Mouse (Mus musculus) ovary, adult 18-20 months (tissue): ENCODE results near the gene Agbl4.

ENCODE experiments used
- DNase-seq: peaks from one replicate; pipeline ENCODE4 v3.0.0; 2022; ENCODE audit warnings: low spot score, mixed read lengths

The Agbl4 gene

DNA sequence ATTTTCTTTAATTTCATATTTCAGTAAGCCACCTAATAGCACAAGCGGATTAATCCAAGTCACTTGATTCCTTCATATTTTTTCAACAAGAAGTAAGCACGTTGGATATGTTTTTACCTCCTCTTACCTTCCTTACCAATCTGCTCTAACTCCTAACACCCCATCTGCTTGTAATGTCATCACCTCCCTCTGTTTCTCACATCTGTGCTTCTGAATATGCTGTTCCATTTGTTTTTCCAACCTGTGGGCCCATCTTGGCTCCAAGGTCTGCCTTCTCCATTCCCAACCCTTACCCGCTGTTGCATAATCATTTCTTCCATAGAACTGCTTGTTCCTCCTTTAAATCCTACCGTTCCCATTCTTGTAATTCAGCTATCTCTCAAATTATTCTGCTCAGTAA is 884.4 kb downstream of the Agbl4 start:
- DNase-seq = no peak

DNA sequence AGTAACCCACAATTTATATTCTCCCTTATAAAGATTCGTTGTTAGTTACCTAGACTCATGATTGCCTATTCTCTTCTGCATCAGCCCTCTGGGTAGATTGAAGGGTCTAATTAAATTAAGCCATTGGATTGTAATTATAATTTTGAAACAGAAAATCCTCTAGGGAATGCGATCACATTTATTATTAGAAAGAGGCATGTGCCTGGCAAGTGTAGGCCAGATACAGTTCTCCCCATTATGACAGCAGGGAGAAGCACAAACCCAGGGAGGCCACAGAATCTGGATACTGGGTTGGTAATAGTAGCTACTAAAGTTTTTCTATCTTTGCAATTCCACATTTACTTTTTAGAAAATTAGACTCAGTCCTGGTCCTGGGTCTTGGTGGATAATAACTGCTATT is 887.2 kb downstream of the Agbl4 start:
- no peak for DNase-seq

DNA sequence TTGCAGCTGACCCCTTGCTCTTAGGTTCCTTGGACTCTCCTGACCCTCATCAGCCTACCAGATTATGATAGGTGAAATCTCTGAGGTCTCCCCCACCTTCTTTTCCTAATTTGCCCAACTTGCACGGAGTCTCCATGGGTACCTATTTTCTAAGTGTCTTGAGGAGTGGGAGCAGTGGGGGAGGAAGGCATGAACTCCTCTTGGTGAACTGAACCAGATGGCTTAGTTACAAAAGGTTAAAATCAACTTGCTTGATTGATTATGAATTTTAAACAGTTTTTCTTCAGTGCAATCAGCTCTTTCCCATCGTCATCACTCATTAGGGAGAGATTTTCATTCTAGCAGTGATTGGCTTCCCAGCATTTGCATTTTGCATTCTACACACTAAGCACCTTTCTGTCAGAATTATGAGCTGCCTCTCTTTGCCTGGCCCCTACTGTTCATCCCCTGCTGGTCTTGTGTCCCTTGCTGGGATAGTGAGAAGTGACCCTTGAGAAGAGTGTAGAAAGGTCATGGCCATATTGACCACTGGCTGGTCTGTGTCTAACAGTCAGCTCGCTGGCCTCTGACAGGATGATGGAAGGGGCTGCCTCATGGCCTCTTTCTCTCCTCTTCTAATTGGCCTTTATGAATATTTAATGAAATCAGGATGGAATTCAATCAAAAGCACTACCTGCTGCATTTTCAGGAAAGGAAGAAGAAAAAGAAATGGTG is 897.2 kb downstream of the Agbl4 start:
- no peak for DNase-seq

DNA sequence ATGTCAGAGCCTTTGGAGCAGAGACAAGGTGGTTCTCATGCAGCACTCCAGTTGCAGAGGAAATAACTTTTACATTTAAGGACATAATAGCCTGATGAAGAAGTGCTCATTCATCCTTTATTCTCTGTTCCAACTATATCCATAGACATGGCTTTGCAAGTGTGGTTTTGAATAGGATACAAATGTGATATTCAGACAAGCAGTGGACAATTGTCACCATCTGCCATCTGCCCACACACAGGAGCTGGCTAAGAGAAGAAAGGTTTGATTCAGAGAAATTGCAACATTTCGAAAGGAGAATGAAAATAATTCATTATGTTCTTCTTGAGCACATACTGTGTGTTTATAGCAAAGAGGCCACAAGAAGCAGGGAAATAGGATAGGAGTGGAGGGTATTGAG is 909.1 kb downstream of the Agbl4 start:
- no peak for DNase-seq

DNA sequence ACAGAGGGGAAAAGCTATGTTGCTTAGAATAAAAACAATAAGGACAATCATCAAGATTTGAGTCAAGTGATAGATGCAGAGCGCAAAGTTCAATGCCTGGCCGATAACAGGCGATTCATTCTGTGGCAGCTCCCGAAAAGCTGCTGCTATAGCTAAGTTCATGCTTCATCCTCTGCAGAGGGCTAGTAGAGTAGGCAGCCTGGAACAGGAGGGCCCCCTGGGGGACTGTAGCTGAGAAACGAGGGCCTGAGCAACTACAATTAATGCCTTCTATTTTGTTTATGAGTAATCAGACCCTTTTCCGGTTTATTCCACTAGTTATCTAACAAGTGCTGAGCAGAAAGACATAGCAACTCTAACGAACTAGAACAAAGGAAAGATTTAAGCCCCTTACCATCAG is 909.7 kb downstream of the Agbl4 start:
- no peak for DNase-seq

DNA sequence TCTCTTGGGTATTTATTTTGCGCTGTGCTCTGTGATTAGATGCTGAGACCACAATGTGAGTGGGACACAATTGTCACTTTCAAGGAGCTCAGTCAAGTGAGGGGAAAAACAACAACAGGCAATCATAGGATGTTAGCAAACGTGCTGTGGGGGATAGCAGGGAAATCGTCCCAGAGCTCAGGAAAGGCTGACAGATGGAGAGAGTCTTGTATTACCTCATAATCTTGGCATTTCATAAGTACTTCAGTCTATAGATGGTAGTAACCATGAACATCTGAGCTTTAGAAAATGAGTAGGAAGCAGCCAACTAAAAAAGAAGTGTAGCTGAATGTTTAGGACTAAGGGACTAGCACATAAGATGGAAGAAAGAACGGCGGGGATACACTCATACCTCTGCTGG is 910.2 kb downstream of the Agbl4 start:
- DNase-seq = no peak

DNA sequence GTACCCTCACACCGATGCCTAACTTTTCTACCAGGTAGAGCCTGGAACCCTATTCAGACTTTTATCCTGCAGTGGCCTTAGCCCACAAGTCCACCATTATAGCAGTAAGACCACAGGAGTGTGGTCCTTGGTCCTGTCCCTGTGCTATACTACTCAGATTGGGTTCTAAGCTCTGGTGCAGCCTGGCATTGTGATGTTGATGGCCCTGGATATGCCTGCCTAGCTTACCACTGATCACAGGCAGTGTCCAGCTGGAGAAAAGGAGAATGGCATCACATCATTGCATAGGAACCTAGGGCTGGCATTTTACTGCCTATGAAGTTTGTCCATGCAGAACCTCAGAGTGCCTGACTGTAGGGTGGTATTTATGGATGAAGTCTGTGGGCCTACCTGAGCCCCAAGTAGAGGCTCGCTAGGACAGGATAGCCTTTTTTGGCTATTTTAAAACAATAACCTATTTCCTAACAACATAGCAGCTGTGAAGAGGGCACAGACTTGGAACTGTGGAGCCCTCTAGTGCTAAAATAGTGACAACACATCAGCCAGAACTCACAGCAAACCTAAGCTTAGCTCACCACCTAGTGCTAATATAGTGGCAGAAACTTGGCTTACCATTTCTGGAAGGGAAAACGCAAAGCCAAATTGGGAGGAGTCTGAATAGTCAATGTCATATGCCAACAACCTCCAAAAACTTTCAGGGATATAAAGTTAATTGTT is 911.3 kb downstream of the Agbl4 start:
- no peak for DNase-seq

DNA sequence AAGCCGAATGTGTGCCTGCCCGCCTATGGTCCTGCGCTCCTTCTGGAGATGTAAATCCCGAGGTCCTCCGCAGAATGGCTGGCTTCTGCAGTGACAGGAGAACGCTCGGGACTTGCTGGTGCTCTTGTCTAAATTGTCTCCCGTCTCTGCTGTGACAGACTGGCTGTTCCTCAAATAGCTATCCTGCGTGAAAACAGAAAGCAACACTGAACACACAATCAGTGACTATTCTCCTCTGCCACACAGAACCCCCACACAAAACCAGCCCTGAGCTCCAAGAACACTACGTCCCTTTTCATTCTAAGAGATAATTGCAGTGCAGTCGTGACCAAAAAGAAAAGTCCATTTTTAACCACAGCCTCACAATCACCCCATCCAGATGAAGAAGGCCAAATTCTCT is 929.6 kb downstream of the Agbl4 start:
- no peak for DNase-seq

DNA sequence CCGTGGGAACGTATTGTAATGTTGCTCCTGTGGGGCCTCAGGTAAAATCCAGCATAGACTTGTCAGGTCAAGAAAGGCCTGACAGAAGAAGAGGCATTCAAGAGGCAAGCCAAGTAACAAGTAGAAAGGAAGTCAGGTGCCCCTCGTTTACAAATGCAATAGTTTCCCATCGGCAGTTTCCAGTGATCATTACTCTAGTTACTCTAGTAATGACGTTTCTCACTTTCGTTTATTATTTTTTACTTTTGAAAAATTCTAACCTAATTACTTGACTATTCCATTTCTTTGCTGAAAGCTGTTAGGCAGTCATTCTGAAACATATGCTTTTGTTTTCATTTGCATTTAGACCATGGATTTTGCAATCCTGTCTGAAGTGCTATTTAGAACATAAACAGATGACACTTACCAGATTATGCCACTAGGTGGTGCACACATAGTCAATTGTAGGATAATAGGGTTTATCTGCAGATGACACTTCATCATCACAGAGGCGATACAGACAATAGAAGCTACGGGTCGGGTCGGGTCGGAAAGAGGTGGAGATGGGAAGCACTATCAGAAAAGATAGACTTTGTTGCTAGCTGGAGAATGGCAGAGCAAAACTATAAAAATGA is 930.4 kb downstream of the Agbl4 start:
- DNase-seq = no peak

DNA sequence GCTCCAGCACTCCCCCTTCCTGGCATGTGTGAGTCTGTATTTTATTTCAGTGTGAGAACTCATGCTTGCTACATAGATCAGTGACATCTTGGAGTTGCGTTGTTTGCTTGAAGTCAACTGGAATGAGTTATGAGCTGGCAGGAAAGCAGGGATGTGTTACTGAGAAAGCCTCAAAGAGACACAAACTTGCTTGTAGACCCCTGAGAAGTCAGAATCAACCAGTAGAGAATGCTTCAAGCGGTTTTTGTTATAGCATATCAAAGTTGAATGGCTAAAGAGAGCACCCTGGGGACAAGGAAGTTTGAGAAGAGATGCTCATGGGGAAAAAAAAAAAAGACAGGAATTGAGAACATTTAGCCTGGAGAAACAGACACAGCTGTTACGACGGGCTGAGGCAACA is 932.0 kb downstream of the Agbl4 start:
- no peak for DNase-seq

DNA sequence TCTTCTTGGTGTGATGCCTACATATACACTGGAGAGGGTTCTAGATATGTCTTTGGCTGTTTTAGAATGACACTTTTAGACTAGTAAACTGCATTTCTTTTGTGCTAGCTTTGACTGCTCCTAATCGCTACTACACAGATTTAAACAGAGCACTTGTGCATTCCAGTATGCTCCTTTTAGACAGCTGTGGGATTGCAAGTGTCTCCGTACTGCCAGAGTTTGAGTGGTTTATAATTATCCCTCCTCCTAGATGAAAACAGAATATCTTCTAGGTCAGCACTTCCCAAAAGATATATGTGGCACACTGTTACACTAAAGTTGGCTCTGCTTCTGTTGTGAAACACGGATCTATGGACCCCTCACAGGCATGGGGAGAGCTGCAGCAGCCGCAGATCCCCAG is 935.4 kb downstream of the Agbl4 start:
- no peak for DNase-seq

DNA sequence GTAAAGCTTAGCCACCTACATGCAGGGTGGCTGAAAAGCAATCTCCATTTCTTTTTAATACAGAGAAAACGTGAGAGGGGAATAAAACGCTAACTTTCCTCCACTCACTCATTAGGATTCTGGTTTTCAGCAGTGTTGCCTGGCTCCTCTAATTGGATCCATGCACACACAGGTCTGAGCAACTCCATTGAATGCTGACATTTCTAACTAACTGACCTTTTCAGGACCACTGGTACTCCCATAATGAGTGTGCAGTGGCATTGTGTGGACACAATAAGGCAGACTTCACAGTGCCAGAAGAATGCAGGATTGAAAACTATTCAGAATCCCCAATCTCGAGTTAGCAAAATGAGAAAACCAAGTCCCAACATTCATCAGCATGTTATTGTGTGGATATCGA is 952.5 kb downstream of the Agbl4 start:
- no peak for DNase-seq

DNA sequence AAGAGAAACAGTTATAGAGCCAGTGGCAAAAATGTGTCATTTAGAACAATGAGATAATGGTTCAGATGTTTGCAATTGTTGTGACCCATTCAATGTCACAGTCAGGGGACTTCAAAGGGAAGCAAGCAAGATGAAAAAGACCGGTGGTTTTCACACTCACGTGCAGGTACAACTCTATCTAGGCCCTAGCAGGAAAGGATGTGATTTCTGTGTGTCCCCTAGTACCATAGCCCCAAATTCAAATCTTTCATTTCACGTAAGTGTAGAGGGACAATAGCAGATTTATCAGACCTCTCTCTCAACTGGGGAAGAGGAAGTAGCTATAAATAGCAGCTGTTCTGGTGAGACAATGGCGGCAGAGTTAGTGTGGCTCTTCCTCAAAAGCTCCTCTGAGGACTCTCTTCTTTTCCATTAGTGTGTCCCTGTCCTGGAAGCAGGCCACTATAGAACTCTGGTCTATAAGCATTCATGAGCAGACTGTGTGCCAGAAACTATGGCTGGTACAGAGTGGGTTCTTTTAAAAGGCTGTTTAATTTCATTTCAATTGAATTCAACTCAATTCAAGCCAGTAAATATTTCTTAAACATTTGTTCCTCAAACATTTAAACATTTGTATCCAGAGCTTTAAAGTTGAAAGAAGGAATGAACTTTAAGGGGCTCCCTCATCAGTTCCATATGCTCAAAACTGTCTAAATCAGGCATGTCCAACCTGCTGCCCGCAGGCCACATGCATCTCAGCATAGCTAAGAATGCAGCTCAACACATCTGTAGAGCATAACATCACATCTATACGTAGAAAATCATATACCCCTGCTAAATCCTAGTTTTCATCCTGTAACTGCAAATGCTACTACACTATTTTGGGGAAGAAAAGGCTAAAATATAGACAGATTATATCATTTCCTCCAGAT is 953.4 kb downstream of the Agbl4 start:
- DNase-seq = no peak

DNA sequence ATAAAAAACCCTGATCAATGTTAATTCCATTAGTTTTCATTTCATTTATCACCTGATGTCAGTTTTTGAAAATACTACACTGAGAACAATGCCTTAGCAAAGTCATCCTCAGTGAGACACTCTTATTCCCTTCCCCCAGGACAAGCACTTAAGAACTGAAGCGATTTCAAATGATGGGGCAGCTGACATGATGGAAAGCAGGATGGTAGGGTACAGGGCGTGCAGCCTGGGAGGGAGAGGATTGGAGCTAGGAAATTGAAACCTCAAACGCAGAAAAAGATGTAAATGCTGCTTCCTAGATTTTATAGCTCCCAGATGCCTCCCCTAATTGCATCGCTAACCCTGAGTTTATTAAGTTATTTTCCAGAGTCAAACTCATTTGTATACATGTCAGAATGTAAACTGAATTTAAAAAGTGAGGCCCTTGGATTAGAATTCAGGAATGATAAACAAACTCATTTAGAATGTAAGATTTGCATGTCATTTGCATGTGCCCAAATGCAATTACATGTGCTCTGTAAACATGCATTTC is 959.2 kb downstream of the Agbl4 start:
- no peak for DNase-seq

DNA sequence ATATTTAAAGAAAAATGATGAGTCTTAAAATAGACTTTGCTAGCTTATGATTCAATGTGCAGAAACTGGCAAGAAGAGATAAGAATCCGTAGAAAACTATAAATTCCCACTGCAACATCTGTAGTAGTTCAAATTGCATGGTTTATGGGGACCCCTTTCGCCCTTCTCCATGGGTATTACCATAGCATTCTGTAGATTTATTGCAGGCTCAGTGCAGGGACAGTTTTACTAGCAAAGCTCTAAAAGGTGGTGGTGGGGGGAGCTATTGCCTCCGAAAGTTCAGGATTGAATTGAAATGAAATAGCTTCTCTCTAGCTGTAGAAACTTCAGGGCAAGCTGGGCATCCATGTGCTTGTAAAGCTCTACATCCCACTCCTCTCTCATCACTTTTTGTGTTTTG is 959.7 kb downstream of the Agbl4 start:
- DNase-seq = no peak

DNA sequence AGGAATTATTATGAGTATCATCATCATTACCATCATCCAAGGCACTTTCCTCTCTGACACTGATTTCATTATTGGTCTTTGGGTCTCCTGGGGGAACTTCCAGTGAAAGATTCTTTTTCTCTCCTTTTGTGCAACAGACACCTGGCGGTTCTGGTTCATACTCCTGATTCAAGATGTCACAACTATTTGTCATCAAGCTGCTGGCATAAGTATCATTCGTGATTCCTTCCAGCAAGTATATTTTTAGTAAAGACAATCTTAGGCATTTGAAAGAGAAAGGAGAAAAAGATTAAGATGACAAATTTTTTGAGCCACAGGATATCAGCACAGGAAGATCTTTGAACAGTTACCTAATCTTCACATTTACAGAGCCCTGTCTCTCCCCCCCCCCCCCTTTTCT is 966.7 kb downstream of the Agbl4 start:
- no peak for DNase-seq

DNA sequence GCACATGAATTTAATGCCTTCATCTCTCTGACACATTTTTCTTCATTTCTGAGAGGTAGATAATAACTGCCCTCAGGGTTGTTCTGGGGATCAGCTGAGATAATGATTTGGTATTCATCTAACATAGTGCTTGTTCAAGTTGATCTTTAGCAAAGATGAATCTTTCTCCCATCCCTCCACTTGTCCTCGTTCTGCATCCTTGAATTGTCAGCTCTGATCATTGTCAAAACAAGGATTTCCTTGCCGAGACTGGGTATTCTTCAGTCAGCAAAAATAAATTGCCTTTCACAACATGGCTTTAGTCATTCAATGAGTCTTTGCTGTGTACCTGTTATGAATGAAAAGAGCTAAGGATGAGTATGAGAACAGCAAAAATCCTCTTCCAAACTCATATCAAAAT is 970.3 kb downstream of the Agbl4 start:
- DNase-seq = no peak

DNA sequence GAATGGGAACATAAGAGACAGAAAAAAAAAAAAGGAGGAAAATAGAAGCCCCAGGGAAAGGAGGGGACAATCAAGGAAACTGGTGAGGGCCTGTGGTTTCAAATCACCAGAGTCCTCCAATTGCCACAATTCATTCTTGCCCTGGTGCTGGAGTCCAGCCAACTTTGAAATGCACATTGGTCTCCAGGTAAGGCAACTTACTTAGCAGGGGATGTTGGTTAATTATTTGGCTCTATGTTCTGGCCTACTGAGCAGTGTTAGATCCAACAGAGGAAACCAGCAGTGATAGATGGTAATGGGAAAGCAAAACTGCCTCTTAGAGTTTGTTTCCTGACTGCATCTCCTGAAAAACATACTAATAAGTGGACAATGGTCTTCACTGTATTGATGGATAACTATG is 979.7 kb downstream of the Agbl4 start:
- DNase-seq = no peak

DNA sequence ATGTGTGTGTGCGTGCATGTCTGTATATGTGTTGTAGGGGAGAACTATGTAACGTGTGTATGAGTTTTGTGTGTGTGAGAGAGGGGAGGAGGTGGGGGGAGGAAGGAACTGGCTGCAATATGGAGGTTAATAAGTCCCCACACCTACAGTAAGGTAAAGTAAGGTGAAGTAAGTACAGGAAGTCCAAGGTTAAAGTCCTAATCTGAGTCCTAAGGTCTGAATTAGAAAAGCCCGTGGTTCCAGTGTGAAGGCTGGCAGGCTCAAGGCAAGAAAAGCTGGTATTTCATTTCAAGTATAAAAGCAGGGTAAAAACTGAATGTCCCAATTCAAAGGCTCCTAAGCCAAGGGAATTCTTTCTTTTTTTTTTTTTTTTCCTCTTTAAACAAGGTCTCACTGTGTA is 980.6 kb downstream of the Agbl4 start:
- no peak for DNase-seq

DNA sequence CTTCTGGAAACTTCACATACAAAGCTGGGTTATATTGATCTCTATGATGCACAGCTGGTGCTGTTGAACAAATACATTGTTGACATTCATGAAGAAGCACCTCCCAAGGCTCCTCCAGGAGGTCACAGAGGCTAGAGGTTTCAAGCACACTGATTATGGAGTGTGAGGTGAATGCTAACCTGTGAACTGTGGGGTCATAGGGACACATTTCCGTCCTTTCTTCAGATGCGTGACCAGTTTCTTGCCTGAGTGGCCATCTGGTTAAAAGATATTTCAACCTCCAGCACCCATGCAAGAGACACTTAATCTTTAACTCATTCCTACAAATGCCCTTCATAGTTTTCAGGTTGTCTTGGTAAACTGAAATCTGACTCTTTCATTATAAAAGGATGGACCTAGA is 985.6 kb downstream of the Agbl4 start:
- no peak for DNase-seq

DNA sequence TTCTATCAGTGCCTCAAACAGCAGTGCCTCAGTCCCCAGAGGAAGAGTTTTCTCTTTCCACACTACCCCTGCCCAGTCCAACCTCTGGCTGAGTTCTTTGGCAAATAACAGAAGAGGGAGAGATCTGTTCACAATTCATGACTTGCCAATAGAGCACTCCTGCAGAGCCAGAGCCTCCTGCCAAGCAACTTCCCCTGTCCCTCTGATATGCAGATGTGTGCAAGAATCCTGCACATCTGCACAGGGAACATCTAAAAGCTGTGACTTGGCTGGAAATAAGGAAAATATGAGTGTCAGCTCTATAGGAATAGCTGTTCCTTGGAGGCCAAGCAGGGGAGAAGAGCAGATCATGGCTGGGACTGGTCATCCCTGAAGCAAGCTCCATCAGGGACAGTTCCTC is 993.3 kb downstream of the Agbl4 start:
- DNase-seq = no peak

DNA sequence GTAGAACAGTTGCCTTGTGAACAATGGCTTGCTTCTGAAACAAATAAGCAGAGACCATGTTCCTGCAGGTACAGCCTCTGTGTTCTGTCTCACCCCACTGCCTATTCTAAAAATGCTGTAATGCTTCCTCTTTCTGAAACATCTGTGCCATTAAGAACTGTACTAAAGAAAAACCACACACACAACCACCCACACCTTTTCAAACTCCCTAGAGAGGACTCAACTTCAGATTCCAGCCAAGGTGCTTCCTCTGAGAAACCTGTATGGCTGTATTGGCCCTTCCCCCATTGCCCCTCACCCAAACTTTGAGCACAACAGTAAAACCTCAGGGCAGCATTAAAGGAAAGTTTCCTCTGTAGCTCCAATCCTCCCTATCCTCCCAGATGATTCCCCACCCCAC is 1002.3 kb downstream of the Agbl4 start:
- DNase-seq = no peak
